Mouse (Mus musculus) CH12.LX (cell line): ENCODE measurements around the gene Spata7. TPM values are rescaled to one million over a fixed set of nuclear protein-coding genes. Genes with fewer than 3 reads are reported as not detected.
"Not testable (repeated sequence)": the region's sequence is repeated elsewhere in the genome, so short reads cannot be mapped to it uniquely, and the experiment has no call there.

Source experiments
- DNase-seq: peaks from one replicate; pipeline ENCODE4 v3.0.0-alpha.2; 2013; ENCODE audit errors: extremely low read depth
- H3K27ac ChIP-seq: 2 replicates; pipeline ENCODE4 v1.5.1; 2012; ENCODE audit warnings: low read depth, mild to moderate bottlenecking, control low read depth, moderate library complexity; ENCODE audit not compliant: insufficient read depth
- H3K27me3 ChIP-seq: replicated peaks from 2 replicates; pipeline ENCODE3; 2012; ENCODE audit warnings: inconsistent platforms
- H3K36me3 ChIP-seq, 2 experiments: replicated peaks in 1 of 2; 2 replicates each; pipeline versions ENCODE3 to v1.6.1; 2012; ENCODE audit warnings: inconsistent platforms in 1 of 2, low read length in 1 of 2, mild to moderate bottlenecking in 1 of 2, mixed read lengths in 1 of 2, moderate library complexity in 1 of 2; ENCODE audit not compliant: control insufficient read depth in 1 of 2, insufficient read depth in 1 of 2
- H3K4me1 ChIP-seq, 2 experiments: 2 replicates each; pipeline ENCODE4 v1.6.1; 2012; ENCODE audit warnings: inconsistent platforms in 1 of 2, moderate library complexity in 1 of 2; ENCODE audit not compliant: insufficient read depth in 2 of 2, control insufficient read depth in 1 of 2
- H3K4me2 ChIP-seq: 2 replicates; pipeline ENCODE4 v1.6.1; 2012; ENCODE audit warnings: low read depth, mild to moderate bottlenecking, control low read depth; ENCODE audit not compliant: poor library complexity, insufficient read depth, severe bottlenecking
- H3K4me3 ChIP-seq, 3 experiments: fragments of 150-350 bp in 1 of 3; sonication (generic) in 1 of 3; replicated peaks in 1 of 3; 2 replicates each; pipeline versions ENCODE3 to v1.5.1; 2011 to 2012; ENCODE audit warnings: low read depth in 2 of 3, low read length in 2 of 3, mild to moderate bottlenecking in 2 of 3, moderate library complexity in 2 of 3, control low read depth in 1 of 3, improper control_type of control experiment in 1 of 3, inconsistent platforms in 1 of 3, mixed read lengths in 1 of 3; ENCODE audit not compliant: poor library complexity in 1 of 3
- H3K79me2 ChIP-seq: replicated peaks from 2 replicates; pipeline ENCODE4 v1.6.1; 2012; ENCODE audit warnings: mild to moderate bottlenecking, moderate library complexity; ENCODE audit not compliant: control insufficient read depth, poor library complexity, insufficient read depth, severe bottlenecking; ENCODE audit errors: extremely low read depth
- H3K9ac ChIP-seq: 2 replicates; pipeline ENCODE4 v1.6.1; 2012; ENCODE audit warnings: low read depth, mild to moderate bottlenecking, control low read depth, moderate library complexity; ENCODE audit not compliant: insufficient read depth
- H3K9me3 ChIP-seq: replicated peaks from 2 replicates; pipeline ENCODE3; 2012; ENCODE audit warnings: low read length, inconsistent platforms, mixed read lengths
- CTCF ChIP-seq, 2 experiments: IDR thresholded peaks in 1 of 2; conservative IDR thresholded peaks in 1 of 2; 2 replicates each; pipeline ENCODE4 v1.5.1; 2011 to 2012; ENCODE audit warnings: low read depth in 2 of 2, low read length in 2 of 2, improper control_type of control experiment in 1 of 2, inconsistent platforms in 1 of 2, mild to moderate bottlenecking in 1 of 2, moderate library complexity in 1 of 2
- ELF1 ChIP-seq: IDR thresholded peaks from 2 replicates; pipeline ENCODE4 v1.6.1; 2014; ENCODE audit warnings: low read depth, mild to moderate bottlenecking, inconsistent platforms, low read length, improper control_type of control experiment
- MAFK ChIP-seq: IDR thresholded peaks from 2 replicates; pipeline ENCODE4 v1.6.1; 2011; ENCODE audit warnings: low read length, improper control_type of control experiment; ENCODE audit not compliant: insufficient replicate concordance
- MYC ChIP-seq: IDR thresholded peaks from 2 replicates; pipeline ENCODE4 v1.6.1; 2011; ENCODE audit warnings: low read depth, mild to moderate bottlenecking, improper control_type of control experiment, low read length
- NRF1 ChIP-seq: IDR thresholded peaks from 2 replicates; pipeline ENCODE4 v1.6.1; 2014; ENCODE audit warnings: low read depth, mild to moderate bottlenecking, inconsistent platforms, low read length, improper control_type of control experiment, moderate library complexity
- RAD21 ChIP-seq: IDR thresholded peaks from 2 replicates; pipeline ENCODE4 v1.6.1; 2011; ENCODE audit warnings: low read depth, mild to moderate bottlenecking, low read length, improper control_type of control experiment, moderate library complexity
- SIN3A ChIP-seq: IDR thresholded peaks from 2 replicates; pipeline ENCODE4 v1.6.1; 2012; ENCODE audit warnings: low read length, improper control_type of control experiment, inconsistent platforms
- SMC3 ChIP-seq: IDR thresholded peaks from 2 replicates; pipeline ENCODE4 v1.6.1; 2011; ENCODE audit warnings: low read depth, low read length, improper control_type of control experiment
- TBP ChIP-seq: conservative IDR thresholded peaks from 2 replicates; pipeline ENCODE4 v1.6.1; 2011; ENCODE audit warnings: low read depth, low read length, improper control_type of control experiment
- ZC3H11A ChIP-seq: IDR thresholded peaks from 2 replicates; pipeline ENCODE4 v1.6.1; 2012; ENCODE audit warnings: low read depth, mild to moderate bottlenecking, inconsistent platforms, low read length, improper control_type of control experiment
- ZMIZ1 ChIP-seq: IDR thresholded peaks from 2 replicates; pipeline ENCODE4 v1.6.1; 2012; ENCODE audit warnings: low read depth, mild to moderate bottlenecking, inconsistent platforms, low read length, improper control_type of control experiment
- dilution Hi-C: fragments of 300-500 bp; cut with MboI; formaldehyde crosslinking; loops from 2 replicates; pipeline ENCODE4 v1.14.3; 2020; ENCODE audit warnings: low sequenced_read_pairs; ENCODE audit not compliant: extremely low pct_unique_long_range_greater_than_20kb, extremely low pct_ligation_motif_present
- in situ Hi-C: fragments of 300-500 bp; cut with MboI; formaldehyde crosslinking; loops from 3 replicates; pipeline ENCODE4 v1.14.3; 2019; ENCODE audit warnings: low sequenced_read_pairs, low pct_ligation_motif_present, low pct_unique_long_range_greater_than_20kb, mixed read lengths
- polyA plus RNA-seq: library from polyadenylated mRNA; unstranded; fragments of >175 nt; gene quantifications from 2 replicates; pipeline ENCODE4 v1.2.1, GENCODE M21; 2012; ENCODE audit warnings: low read depth; ENCODE audit not compliant: insufficient read length
- total RNA-seq, 2 experiments: library from RNA; depleted of rRNA; stranded (reverse); fragments of 300-350 nt in 1 of 2; fragments of >200 nt in 1 of 2; gene quantifications; 2 replicates each; pipeline ENCODE4 v1.2.3; 2012 to 2014

Gene Spata7
- total and polyA plus RNA-seq, 3 experiments, result 6.2 to 9.4 (median 8.2) TPM

- DNase-seq, result peak; percentile 64
- TF ChIP-seq SMC3 (peak; percentile 86), TBP (peak; percentile 97), RAD21 (peak; percentile 91), MYC (0 out of 2 replicates have a peak, but pooled peaks have one; percentile 49), CTCF (conservative IDR thresholded peaks at IDR 0.05 in 1 of 2, IDR thresholded peaks at IDR 0.05 in 1 of 2; ENCODE audit: low read depth in 2 of 2, low read length in 2 of 2) (peak in 1 of 2 experiments; percentile 81; a peak in 2 of 4 replicates), ZC3H11A (peak; percentile 76), MAFK (peak; percentile 52; the same call in 1 of the 2 replicates), ELF1 (peak; percentile 47; the same call in 1 of the 2 replicates)
Measured at GRCm38 (mm10) chr12:98620922-98621321, 7.0 kb upstream of the Spata7 start.

DNA sequence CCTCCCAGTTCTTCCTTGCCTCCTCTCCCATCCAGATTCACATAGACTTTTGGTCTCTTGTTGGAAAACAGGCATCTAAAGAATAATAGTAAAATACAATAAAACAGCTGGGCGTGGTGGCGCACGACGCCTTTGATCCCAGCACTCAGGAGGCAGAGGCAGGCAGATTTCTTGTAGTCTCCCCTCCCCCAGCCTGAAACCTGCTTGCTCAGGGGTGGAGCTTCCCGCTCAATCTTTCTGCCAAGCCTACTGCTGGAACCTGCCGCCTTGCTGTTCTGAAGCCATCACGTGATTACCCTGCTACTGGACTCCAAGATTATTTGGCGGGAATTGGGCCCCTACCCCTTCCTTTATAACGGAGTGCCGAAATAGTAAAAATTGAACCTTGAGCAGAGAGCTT is 4.7 kb upstream of the Spata7 start:
- in situ Hi-C loops, result loop anchor here (10.0 kb wide), 1 partner anchor 418 kb away; no protein-coding TSS in a partner anchor
- DNase-seq, H3K4me1 ChIP-seq, dilution Hi-C loops, H3K36me3 ChIP-seq, H3K4me3 ChIP-seq, H3K4me2 ChIP-seq, H3K9me3 ChIP-seq, H3K79me2 ChIP-seq, H3K27me3 ChIP-seq, H3K9ac ChIP-seq, H3K27ac ChIP-seq: not testable (repeated sequence)

More at GRCm38 (mm10) chr12:98620922-98621321, 7.0 kb upstream of the Spata7 start:
- in situ Hi-C loops, result loop anchor here (10.0 kb wide), 1 partner anchor 416 kb away; no protein-coding TSS in a partner anchor
- H3K79me2 ChIP-seq, H3K4me2 ChIP-seq, H3K27ac ChIP-seq, H3K4me1 ChIP-seq, H3K9me3 ChIP-seq, H3K4me3 ChIP-seq, dilution Hi-C loops, H3K36me3 ChIP-seq, H3K9ac ChIP-seq, H3K27me3 ChIP-seq: not testable (repeated sequence)

DNA sequence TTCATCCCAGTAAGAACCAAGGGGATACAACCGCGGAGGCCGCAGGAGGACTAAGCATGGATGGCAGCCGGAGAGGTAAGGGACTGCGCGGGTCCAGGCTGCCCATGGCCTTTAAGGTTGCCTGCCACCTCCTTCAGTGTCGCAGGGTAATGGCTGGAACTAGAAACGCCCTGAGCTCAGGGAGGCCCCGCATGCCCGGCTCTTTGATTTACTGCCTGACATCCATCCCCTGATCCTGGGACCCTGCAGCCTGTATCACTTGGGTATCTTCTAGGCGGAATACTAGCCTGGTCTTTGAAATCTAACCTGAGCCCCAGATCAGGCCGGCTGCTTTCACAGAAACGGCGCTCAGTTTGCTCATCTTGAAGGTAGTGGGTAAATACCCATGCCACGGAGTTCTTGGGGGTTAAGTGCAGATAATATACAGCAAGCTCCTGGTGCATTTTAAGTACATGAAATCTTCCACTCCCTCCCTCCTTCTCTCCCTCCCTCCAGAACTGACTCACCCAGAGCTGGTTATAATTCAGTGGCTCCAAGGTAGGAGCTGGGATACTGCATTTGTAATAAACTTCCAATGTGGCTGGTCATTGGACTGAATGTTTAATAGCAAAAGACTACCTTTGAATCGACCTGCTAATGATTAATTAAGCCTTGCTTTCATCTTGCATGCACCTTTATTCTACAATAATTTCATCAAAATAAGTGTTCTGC is 458 bp downstream of the Spata7 start:
- dilution Hi-C loops, result no loop called here
- Histone ChIP-seq H3K79me2 (no peaks in the 10 kb centered on the region), H3K4me2 (peak overlapping the region; percentile 95), H3K9ac (peak overlapping the region; percentile 39), H3K4me3 (peak overlapping the region; percentile 78 to 90 (median 86)), H3K9me3 (peaks cover 7% of the 10 kb centered on the region), H3K4me1 (peaks cover 0 to 11% of the 10 kb centered on the region in 2 experiments; a peak in 2 of 4 replicates), H3K36me3 (peaks cover 2 to 11% of the 10 kb centered on the region in 2 experiments), H3K27ac (no peak overlapping the region), H3K27me3 (no peaks in the 10 kb centered on the region)
- TF ChIP-seq ZMIZ1, result no peak
- no peak for TF ChIP-seq NRF1
- TF ChIP-seq SIN3A, result 0 out of 2 replicates have a peak, but pooled peaks have one; percentile 9
- DNase-seq, result no peak
- in situ Hi-C loops, result loop anchor here (10.0 kb wide), 1 partner anchor 424 kb away; no protein-coding TSS in a partner anchor
